Mouse (Mus musculus): ENCODE measurements around the gene Ran. TPM values are rescaled to one million over a fixed set of nuclear protein-coding genes. Genes with fewer than 3 reads are reported as not detected.

The Ran gene
- polyA plus RNA-seq, 1 experiment, result 49.7 TPM

- no peak overlapping the region for H3K4me3 ChIP-seq (ENCODE audit: extremely low read depth, insufficient read depth, insufficient read length)
- H3K27ac ChIP-seq (ENCODE audit: insufficient read depth, low read length), result no peak overlapping the region
- TF ChIP-seq POLR2A (IDR thresholded peaks at IDR 0.05; ENCODE audit: low read depth, low read length), result no peak
- TF ChIP-seq CTCF (IDR thresholded peaks at IDR 0.05; ENCODE audit: extremely low read depth, insufficient read depth, insufficient read length, insufficient replicate concordance), result peak; percentile 81; the same call in 1 of the 2 replicates
- H3K27me3 ChIP-seq (ENCODE audit: control insufficient read depth, insufficient read depth, low read length), result no peaks in the 10 kb centered on the region
- peak; percentile 26 to 64 for DNase-seq (ENCODE audit: low read depth in 1 of 2, low spot score in 2 of 2)
- 39% methylated on average over 12 of the region's 12 CpGs for WGBS
- no peaks in the 10 kb centered on the region for H3K36me3 ChIP-seq (ENCODE audit: control insufficient read depth, insufficient read depth, low read length)
- H3K4me1 ChIP-seq (ENCODE audit: control insufficient read depth, insufficient read depth, insufficient read length), result peaks cover 7% of the 10 kb centered on the region; the same call in 1 of the 2 replicates
Measured at GRCm38 (mm10) chr5:128981607-128982006, 38.3 kb upstream of the Ran start.

- Histone ChIP-seq H3K4me3 (ENCODE audit: extremely low read depth, insufficient read depth, insufficient read length) (no peak overlapping the region), H3K27me3 (ENCODE audit: control insufficient read depth, insufficient read depth, low read length) (no peaks in the 10 kb centered on the region), H3K4me1 (ENCODE audit: control insufficient read depth, insufficient read depth, insufficient read length) (peaks cover 7% of the 10 kb centered on the region; the same call in 1 of the 2 replicates), H3K36me3 (ENCODE audit: control insufficient read depth, insufficient read depth, low read length) (no peaks in the 10 kb centered on the region), H3K27ac (ENCODE audit: insufficient read depth, low read length) (no peak overlapping the region)
- TF ChIP-seq POLR2A (IDR thresholded peaks at IDR 0.05; ENCODE audit: low read depth, low read length), result no peak
- no peak for TF ChIP-seq CTCF (IDR thresholded peaks at IDR 0.05; ENCODE audit: extremely low read depth, insufficient read depth, insufficient read length, insufficient replicate concordance)
- DNase-seq (ENCODE audit: low read depth in 1 of 2, low spot score in 2 of 2), result no peak
- WGBS, result 92% methylated on average over 6 of the region's 6 CpGs
Measured at GRCm38 (mm10) chr5:128984536-128984935, 35.3 kb upstream of the Ran start.

- 95% methylated on average over 13 of the region's 13 CpGs for WGBS
- DNase-seq (ENCODE audit: low read depth in 1 of 2, low spot score in 2 of 2), result no peak
- Histone ChIP-seq H3K27me3 (ENCODE audit: control insufficient read depth, insufficient read depth, low read length) (no peaks in the 10 kb centered on the region), H3K36me3 (ENCODE audit: control insufficient read depth, insufficient read depth, low read length) (0 out of 2 replicates have a peak, but pooled peaks cover 4% of the 10 kb centered on the region), H3K27ac (ENCODE audit: insufficient read depth, low read length) (no peak overlapping the region), H3K4me3 (ENCODE audit: extremely low read depth, insufficient read depth, insufficient read length) (no peak overlapping the region), H3K4me1 (ENCODE audit: control insufficient read depth, insufficient read depth, insufficient read length) (peaks cover 7% of the 10 kb centered on the region; the same call in 1 of the 2 replicates)
- TF ChIP-seq CTCF (IDR thresholded peaks at IDR 0.05; ENCODE audit: extremely low read depth, insufficient read depth, insufficient read length, insufficient replicate concordance) (no peak), POLR2A (IDR thresholded peaks at IDR 0.05; ENCODE audit: low read depth, low read length) (no peak)
Measured at GRCm38 (mm10) chr5:128985946-128986345, 33.9 kb upstream of the Ran start.

GRCm38 (mm10) chr5:128987141-128987954, 32.5 kb upstream of the Ran start:
- TF ChIP-seq POLR2A (IDR thresholded peaks at IDR 0.05; ENCODE audit: low read depth, low read length) (no peak), CTCF (IDR thresholded peaks at IDR 0.05; ENCODE audit: extremely low read depth, insufficient read depth, insufficient read length, insufficient replicate concordance) (no peak)
- Histone ChIP-seq H3K27me3 (ENCODE audit: control insufficient read depth, insufficient read depth, low read length) (no peaks in the 10 kb centered on the region), H3K4me1 (ENCODE audit: control insufficient read depth, insufficient read depth, insufficient read length) (peaks cover 7% of the 10 kb centered on the region; the same call in 1 of the 2 replicates), H3K4me3 (ENCODE audit: extremely low read depth, insufficient read depth, insufficient read length) (no peak overlapping the region), H3K36me3 (ENCODE audit: control insufficient read depth, insufficient read depth, low read length) (0 out of 2 replicates have a peak, but pooled peaks cover 5% of the 10 kb centered on the region), H3K27ac (ENCODE audit: insufficient read depth, low read length) (no peak overlapping the region)
- DNase-seq (ENCODE audit: low read depth in 1 of 2, low spot score in 2 of 2), result no peak
- WGBS, result 95% methylated on average over 19 of the region's 19 CpGs

GRCm38 (mm10) chr5:129000706-129001468, 19.0 kb upstream of the Ran start:
- no peak for DNase-seq (ENCODE audit: low read depth in 1 of 2, low spot score in 2 of 2)
- TF ChIP-seq POLR2A (IDR thresholded peaks at IDR 0.05; ENCODE audit: low read depth, low read length) (no peak), CTCF (IDR thresholded peaks at IDR 0.05; ENCODE audit: extremely low read depth, insufficient read depth, insufficient read length, insufficient replicate concordance) (no peak)
- no peak overlapping the region for H3K27ac ChIP-seq (ENCODE audit: insufficient read depth, low read length)
- WGBS, result 52% methylated on average over 8 of the region's 8 CpGs
- H3K4me1 ChIP-seq (ENCODE audit: control insufficient read depth, insufficient read depth, insufficient read length), result peaks cover under 1% of the 10 kb centered on the region; the same call in 1 of the 2 replicates
- H3K4me3 ChIP-seq (ENCODE audit: extremely low read depth, insufficient read depth, insufficient read length), result no peak overlapping the region
- no peaks in the 10 kb centered on the region for H3K36me3 ChIP-seq (ENCODE audit: control insufficient read depth, insufficient read depth, low read length)
- H3K27me3 ChIP-seq (ENCODE audit: control insufficient read depth, insufficient read depth, low read length), result no peaks in the 10 kb centered on the region

GRCm38 (mm10) chr5:129002571-129003011, 17.3 kb upstream of the Ran start:
- Histone ChIP-seq H3K27me3 (ENCODE audit: control insufficient read depth, insufficient read depth, low read length) (no peaks in the 10 kb centered on the region), H3K27ac (ENCODE audit: insufficient read depth, low read length) (peak overlapping the region; percentile 43; the same call in 1 of the 2 replicates), H3K4me1 (ENCODE audit: control insufficient read depth, insufficient read depth, insufficient read length) (peaks cover 5% of the 10 kb centered on the region; the same call in 1 of the 2 replicates), H3K4me3 (ENCODE audit: extremely low read depth, insufficient read depth, insufficient read length) (no peak overlapping the region), H3K36me3 (ENCODE audit: control insufficient read depth, insufficient read depth, low read length) (no peaks in the 10 kb centered on the region)
- 21% methylated on average over 14 of the region's 14 CpGs for WGBS
- TF ChIP-seq POLR2A (IDR thresholded peaks at IDR 0.05; ENCODE audit: low read depth, low read length) (no peak), CTCF (IDR thresholded peaks at IDR 0.05; ENCODE audit: extremely low read depth, insufficient read depth, insufficient read length, insufficient replicate concordance) (no peak)
- no peak for DNase-seq (ENCODE audit: low read depth in 1 of 2, low spot score in 2 of 2)
